Mouse (Mus musculus) retina, postnatal 7 days (tissue): ENCODE data around the gene Rtn2.
A peak's percentile ranks its signal among the peaks of the same experiment; 100 is the strongest.

Source experiments
- DNase-seq: peaks from one replicate; pipeline ENCODE4 v3.0.0-alpha.2; 2012; ENCODE audit warnings: low read depth, low spot score

Gene Rtn2

DNA sequence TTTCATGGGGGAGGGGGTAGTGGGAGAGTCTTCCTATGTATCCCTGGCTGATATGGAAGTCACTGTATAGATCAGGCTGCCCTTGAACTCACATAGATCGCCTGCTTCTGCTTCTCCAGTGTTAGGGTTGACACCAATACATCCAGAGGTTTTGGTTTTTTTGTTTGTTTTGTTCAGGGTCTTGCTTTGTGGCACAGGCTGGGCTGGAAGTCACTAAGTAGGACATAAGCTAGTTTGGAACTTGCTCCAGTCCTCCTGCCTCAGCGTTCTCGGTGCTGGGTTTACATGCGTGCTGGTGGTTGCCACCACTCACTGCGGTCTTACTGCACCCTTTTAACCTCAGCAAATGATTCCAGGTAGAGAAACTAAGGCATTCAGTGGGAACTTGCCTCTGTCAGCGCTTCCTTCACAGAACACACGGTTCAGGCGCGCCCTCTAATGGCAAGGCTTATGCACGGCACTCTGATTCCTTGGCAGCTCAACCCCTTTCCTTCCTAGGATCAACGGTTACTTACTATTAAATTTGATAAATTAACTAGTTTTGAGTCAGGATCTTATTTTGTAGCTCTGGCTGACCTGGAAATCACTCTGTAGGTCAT is 60.9 kb downstream of the Rtn2 start:
- no peak for DNase-seq

DNA sequence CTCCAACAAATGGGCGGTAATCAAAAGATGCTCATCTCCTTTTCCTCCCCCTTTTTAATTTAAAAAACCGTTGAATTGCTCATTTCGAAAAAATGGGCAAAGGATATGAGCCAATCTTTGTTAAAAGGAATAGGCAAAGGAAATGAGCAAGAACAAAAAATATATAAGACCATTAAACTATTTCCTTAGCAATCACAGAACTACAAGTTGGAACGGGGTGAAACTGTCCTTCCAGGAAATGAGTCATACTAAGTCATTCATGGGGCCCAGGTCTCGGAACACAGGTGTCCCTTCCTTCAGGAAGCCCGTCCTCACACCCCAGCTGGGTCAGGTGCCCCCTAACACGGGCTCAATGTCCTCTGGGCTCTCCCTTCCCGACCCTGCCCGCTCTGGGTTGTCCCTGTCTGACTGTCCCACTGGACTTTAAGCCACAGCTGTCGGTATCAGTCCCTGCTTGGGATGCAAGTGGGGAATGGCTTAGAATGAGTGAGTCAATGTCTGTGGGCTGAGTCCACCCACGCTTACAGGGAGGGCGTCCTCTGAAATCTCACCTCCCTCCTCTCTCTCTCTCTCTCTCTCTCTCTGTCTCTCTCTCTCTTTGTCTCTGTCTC is 61.9 kb downstream of the Rtn2 start, which contains the start of gene Ercc1:
Gene Ercc1, plus strand, starts transcription at position 542 of the 611 bp plus-strand sequence.
- no peak for DNase-seq

DNA sequence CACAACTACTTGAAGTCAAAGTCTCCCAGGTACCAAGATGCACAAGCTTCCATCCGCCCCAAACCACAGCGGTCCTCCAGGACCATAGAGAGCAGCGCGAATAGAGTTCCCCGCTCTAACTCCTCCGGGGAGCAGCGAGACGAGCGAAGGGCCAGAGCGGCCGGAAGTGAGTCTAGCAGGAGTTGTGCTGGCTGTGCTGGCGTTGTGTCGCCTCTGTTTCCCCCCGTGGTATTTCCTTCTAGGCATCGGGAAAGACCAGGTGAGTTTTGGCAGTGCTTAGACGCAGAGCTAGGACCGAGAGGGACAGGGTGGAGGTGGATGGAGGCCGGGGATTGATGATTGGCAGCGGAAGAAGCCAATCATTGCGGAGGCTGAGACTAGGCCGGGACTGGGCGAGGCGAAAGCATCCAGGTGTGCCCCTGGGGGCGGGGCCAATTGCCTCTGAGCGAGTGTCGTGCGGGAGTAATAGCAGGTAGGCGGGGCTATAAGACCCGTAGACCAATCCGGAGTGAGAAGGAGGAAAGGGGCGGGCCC is 62.6 kb downstream of the Rtn2 start:
- DNase-seq, result peak; percentile 95
